Mouse (Mus musculus) forelimb bud, embryonic 11.5 days (tissue): Measurements from ENCODE around the gene Faim.

Experiments used
- DNase-seq: peaks from one replicate; pipeline ENCODE4 v3.0.0-alpha.2; 2012; ENCODE audit warnings: low read depth, low spot score

The Faim gene

GRCm38 (mm10) chr9:99048724-99049250, 62.6 kb downstream of the Faim start:
- no peak for DNase-seq

- DNase-seq = no peak
Observed at GRCm38 (mm10) chr9:99049760-99050159, 63.6 kb downstream of the Faim start.
